Mouse (Mus musculus): ENCODE results near the gene Akr1c6. TPM values are rescaled to one million over a fixed set of nuclear protein-coding genes. Genes with fewer than 3 reads are reported as not detected.

The Akr1c6 gene
- polyA plus RNA-seq, 1 experiment from 2014 or later = 5.7 TPM

DNA sequence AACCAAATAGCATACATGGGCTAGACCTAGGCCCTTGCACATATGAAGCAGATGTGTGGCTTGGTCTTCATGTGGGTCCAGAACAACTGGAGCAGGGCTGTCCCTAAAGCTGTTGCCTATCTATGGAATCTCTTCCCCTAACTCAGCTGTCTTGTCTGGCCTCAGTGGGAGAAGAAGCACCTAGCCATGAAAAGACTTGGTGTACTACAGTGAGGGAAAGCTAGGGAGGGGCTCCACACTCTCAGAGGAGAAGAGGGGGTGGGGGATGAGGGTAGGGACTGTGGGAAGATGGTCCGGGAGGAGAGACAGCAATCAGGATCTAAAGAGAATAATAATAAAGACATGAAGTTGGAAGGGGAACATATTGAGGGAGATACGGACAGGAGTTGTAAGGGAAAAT lies 5.5 kb upstream of the Akr1c6 start:
- no peaks in the 10 kb centered on the region for H3K36me3 ChIP-seq (ENCODE audit: control insufficient read depth, insufficient read depth)
- H3K27ac ChIP-seq (ENCODE audit: low read length) = no peak overlapping the region
- no peaks in the 10 kb centered on the region for H3K9me3 ChIP-seq (replicated peaks; ENCODE audit: control insufficient read depth, low read length)
- H3K27me3 ChIP-seq (ENCODE audit: control insufficient read depth, insufficient read depth, low read depth, low read length) = no peaks in the 10 kb centered on the region
- no peak overlapping the region for H3K9ac ChIP-seq (ENCODE audit: low read depth, low read length)
- 64% methylated on average over 2 of the region's 2 CpGs for WGBS (ENCODE audit: insufficient replicate concordance)
- no peak overlapping the region for H3K4me3 ChIP-seq (ENCODE audit: low read depth, low read length)
- H3K4me2 ChIP-seq (ENCODE audit: low read depth, low read length) = no peak overlapping the region
- H3K4me1 ChIP-seq (ENCODE audit: control insufficient read depth, low read depth, low read length) = no peaks in the 10 kb centered on the region
- ATAC-seq (ENCODE audit: low read depth) = no peak

DNA sequence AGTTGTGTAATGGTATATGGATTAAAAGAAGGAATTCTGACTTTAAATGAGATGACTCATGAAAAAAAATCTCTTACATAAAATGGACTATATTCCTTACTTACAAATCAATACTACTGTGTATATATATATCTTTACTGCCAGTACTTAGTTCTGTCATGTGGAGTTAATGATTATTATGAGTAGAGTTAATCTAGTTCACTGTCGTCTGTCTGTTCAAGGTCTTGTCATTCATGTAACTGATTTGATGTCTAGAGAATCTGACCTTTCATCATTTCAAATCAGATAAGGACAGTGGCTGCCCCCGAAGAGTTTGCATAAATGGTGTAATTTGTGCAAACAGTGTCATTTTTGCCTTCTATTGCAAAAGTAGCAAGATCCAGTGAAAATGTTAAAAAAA lies 5.1 kb upstream of the Akr1c6 start:
- no peaks in the 10 kb centered on the region for H3K36me3 ChIP-seq (ENCODE audit: control insufficient read depth, insufficient read depth)
- H3K27ac ChIP-seq (ENCODE audit: low read length) = no peak overlapping the region
- H3K4me1 ChIP-seq (ENCODE audit: control insufficient read depth, low read depth, low read length) = no peaks in the 10 kb centered on the region
- H3K9me3 ChIP-seq (replicated peaks; ENCODE audit: control insufficient read depth, low read length) = no peaks in the 10 kb centered on the region
- no peak overlapping the region for H3K4me3 ChIP-seq (ENCODE audit: low read depth, low read length)
- 40% methylated on average over 2 of the region's 2 CpGs for WGBS (ENCODE audit: insufficient replicate concordance)
- H3K27me3 ChIP-seq (ENCODE audit: control insufficient read depth, insufficient read depth, low read depth, low read length) = no peaks in the 10 kb centered on the region
- H3K4me2 ChIP-seq (ENCODE audit: low read depth, low read length) = no peak overlapping the region
- peak; percentile 81 for ATAC-seq (ENCODE audit: low read depth)
- H3K9ac ChIP-seq (ENCODE audit: low read depth, low read length) = no peak overlapping the region

GRCm38 (mm10) chr13:4431129-4431528 lies 3.0 kb upstream of the Akr1c6 start:
- H3K4me1 ChIP-seq (ENCODE audit: control insufficient read depth, low read depth, low read length) = no peaks in the 10 kb centered on the region
- H3K27ac ChIP-seq (ENCODE audit: low read length) = no peak overlapping the region
- H3K4me3 ChIP-seq (ENCODE audit: low read depth, low read length) = no peak overlapping the region
- H3K4me2 ChIP-seq (ENCODE audit: low read depth, low read length) = no peak overlapping the region
- no peaks in the 10 kb centered on the region for H3K9me3 ChIP-seq (replicated peaks; ENCODE audit: control insufficient read depth, low read length)
- no peaks in the 10 kb centered on the region for H3K27me3 ChIP-seq (ENCODE audit: control insufficient read depth, insufficient read depth, low read depth, low read length)
- 45% methylated on average over 1 of the region's 1 CpGs for WGBS (ENCODE audit: insufficient replicate concordance)
- no peak overlapping the region for H3K9ac ChIP-seq (ENCODE audit: low read depth, low read length)
- H3K36me3 ChIP-seq (ENCODE audit: control insufficient read depth, insufficient read depth) = no peaks in the 10 kb centered on the region
- no peak for ATAC-seq (ENCODE audit: low read depth)

GRCm38 (mm10) chr13:4465641-4466040 lies 31.5 kb downstream of the Akr1c6 start:
- no peak overlapping the region for H3K4me2 ChIP-seq (ENCODE audit: low read depth, low read length)
- H3K27me3 ChIP-seq (ENCODE audit: control insufficient read depth, insufficient read depth, low read depth, low read length) = no peaks in the 10 kb centered on the region
- no peaks in the 10 kb centered on the region for H3K36me3 ChIP-seq (ENCODE audit: control insufficient read depth, insufficient read depth)
- ATAC-seq (ENCODE audit: low read depth) = no peak
- H3K9me3 ChIP-seq (replicated peaks; ENCODE audit: control insufficient read depth, low read length) = no peaks in the 10 kb centered on the region
- no peak overlapping the region for H3K4me3 ChIP-seq (ENCODE audit: low read depth, low read length)
- 64% methylated on average over 2 of the region's 2 CpGs for WGBS (ENCODE audit: insufficient replicate concordance)
- H3K4me1 ChIP-seq (ENCODE audit: control insufficient read depth, low read depth, low read length) = no peaks in the 10 kb centered on the region
- no peak overlapping the region for H3K27ac ChIP-seq (ENCODE audit: low read length)
- no peak overlapping the region for H3K9ac ChIP-seq (ENCODE audit: low read depth, low read length)

- 34% methylated on average over 1 of the region's 1 CpGs for WGBS (ENCODE audit: insufficient replicate concordance)
- H3K9ac ChIP-seq (ENCODE audit: low read depth, low read length) = no peak overlapping the region
- H3K4me2 ChIP-seq (ENCODE audit: low read depth, low read length) = no peak overlapping the region
- no peaks in the 10 kb centered on the region for H3K9me3 ChIP-seq (replicated peaks; ENCODE audit: control insufficient read depth, low read length)
- H3K27ac ChIP-seq (ENCODE audit: low read length) = no peak overlapping the region
- no peaks in the 10 kb centered on the region for H3K4me1 ChIP-seq (ENCODE audit: control insufficient read depth, low read depth, low read length)
- H3K27me3 ChIP-seq (ENCODE audit: control insufficient read depth, insufficient read depth, low read depth, low read length) = no peaks in the 10 kb centered on the region
- peak; percentile 45; the same call in 1 of the 2 replicates for ATAC-seq (ENCODE audit: low read depth)
- no peak overlapping the region for H3K4me3 ChIP-seq (ENCODE audit: low read depth, low read length)
- no peaks in the 10 kb centered on the region for H3K36me3 ChIP-seq (ENCODE audit: control insufficient read depth, insufficient read depth)
These were observed 33.8 kb downstream of the Akr1c6 start for GRCm38 (mm10) chr13:4467896-4468295.

Other genes with a start within 250 kb of the Akr1c6 start
- 51.7 and 57.5 TPM in 2 replicates for gene Akr1c13, start 243.2 kb upstream of the Akr1c6 start, polyA plus RNA-seq (2015; fragmentation: Nextera tagmentation; extraction: Ambion mirVana)
- gene Akr1c19, start 205.6 kb upstream of the Akr1c6 start, polyA plus RNA-seq (2015; fragmentation: Nextera tagmentation; extraction: Ambion mirVana) = 51.5 and 55.0 TPM in 2 replicates
- gene Akr1c12, start 154.9 kb upstream of the Akr1c6 start, polyA plus RNA-seq (2015; fragmentation: Nextera tagmentation; extraction: Ambion mirVana) = 19.6 and 21.0 TPM in 2 replicates
- 1.1 and 1.4 TPM in 2 replicates for gene Akr1c20, start 89.0 kb downstream of the Akr1c6 start, polyA plus RNA-seq (2015; fragmentation: Nextera tagmentation; extraction: Ambion mirVana)
- 0.09 TPM in 1 of 2 replicates, not detected in the other for gene Akr1c21, start 139.8 kb downstream of the Akr1c6 start, polyA plus RNA-seq (2015; fragmentation: Nextera tagmentation; extraction: Ambion mirVana)
- gene Akr1e1, start 174.9 kb downstream of the Akr1c6 start, polyA plus RNA-seq (2015; fragmentation: Nextera tagmentation; extraction: Ambion mirVana) = 17.8 and 20.0 TPM in 2 replicates